Mouse (Mus musculus) megakaryocyte, embryonic 14.5 days (primary cell): Measurements from ENCODE around the gene Bcas3.

Experiments
- FLI1 ChIP-seq: IDR thresholded peaks from 2 replicates; pipeline ENCODE4 v1.6.1; 2012; ENCODE audit warnings: low read length, inconsistent platforms, mixed read lengths
- GATA1 ChIP-seq: IDR thresholded peaks from 3 replicates; pipeline ENCODE4 v1.6.1; 2012; ENCODE audit warnings: mixed read lengths, low read length, inconsistent platforms, borderline replicate concordance

DNA sequence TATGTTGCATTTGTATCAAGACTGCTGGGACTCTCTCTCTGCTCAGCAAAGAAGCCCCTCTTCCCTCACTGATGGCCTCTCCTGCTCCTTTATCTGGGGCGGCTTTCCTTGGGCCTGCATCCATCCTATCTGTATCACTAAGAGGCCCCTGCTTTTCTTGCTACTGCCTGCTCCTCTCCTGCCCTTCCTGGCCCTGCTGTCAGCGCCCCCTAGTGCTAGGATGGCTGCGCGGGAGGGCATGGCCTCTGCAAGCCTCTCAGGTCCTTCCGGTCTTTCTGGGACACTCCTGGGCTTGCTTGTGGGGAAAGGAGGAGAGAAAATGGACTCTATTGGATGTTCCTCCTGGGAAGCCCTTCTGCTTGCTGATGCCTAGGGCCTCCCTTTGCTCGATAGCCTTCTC, 470.2 kb downstream of the Bcas3 start:
- TF ChIP-seq GATA1: no peak
- no peak for TF ChIP-seq FLI1
